Mouse (Mus musculus) heart, adult 10 weeks (tissue): ENCODE results near the gene Tcta. TPM values are rescaled to one million over a fixed set of nuclear protein-coding genes. Genes with fewer than 3 reads are reported as not detected.

ENCODE experiments used
- polyA plus RNA-seq: library from polyadenylated mRNA; stranded (reverse); fragments of 350-450 nt; fragmentation: Illumina TruSeq; extraction: RNeasy Lipid Tissue Mini Kit (QIAGEN cat#74804); gene quantifications from one replicate; pipeline ENCODE4 v1.2.3, GENCODE M21; 2014; ENCODE audit warnings: low read depth, low replicate concordance

Tcta gene
- 65.8 TPM for polyA plus RNA-seq

GRCm38 (mm10) chr9:108305629-108306520, at the start of gene Tcta, which contains the start of gene Rhoa:
TSS of gene Tcta (minus strand) at chr9:108306160.
TSS of gene Rhoa (plus strand) at chr9:108306129.

GRCm38 (mm10) chr9:108347540-108348289, 41.8 kb upstream of the Tcta start, which contains the start of gene Usp4:
TSS of gene Usp4 (plus strand) at chr9:108347853.

GRCm38 (mm10) chr9:108338886-108339781, 33.2 kb upstream of the Tcta start, which contains the start of gene Gpx1:
TSS of gene Gpx1 (plus strand) at chr9:108338903.

GRCm38 (mm10) chr9:108296453-108297355, 9.3 kb downstream of the Tcta start, which contains the start of gene Amt:
TSS of gene Amt (plus strand) at chr9:108296853.

GRCm38 (mm10) chr9:108290016-108290750, 15.8 kb downstream of the Tcta start, which contains the start of gene Nicn1:
TSS of gene Nicn1 (plus strand) at chr9:108290429.

GRCm38 (mm10) chr9:108263690-108264190, 42.2 kb downstream of the Tcta start, which contains the start of gene Dag1:
TSS of gene Dag1 (minus strand) at chr9:108263958.

Other genes starting within 250 kb of the Tcta start
- not detected for gene Mst1, start 225.7 kb downstream of the Tcta start, polyA plus RNA-seq
- 79.7 TPM for gene Rnf123, start 222.8 kb downstream of the Tcta start, polyA plus RNA-seq
- 47.5 TPM for gene Apeh, start 211.6 kb downstream of the Tcta start, polyA plus RNA-seq
- not detected for gene Bsn, start 115.8 kb downstream of the Tcta start, polyA plus RNA-seq
- 197 TPM for gene Dag1, start 42.2 kb downstream of the Tcta start, polyA plus RNA-seq
- 25.6 TPM for gene Nicn1, start 15.7 kb downstream of the Tcta start, polyA plus RNA-seq
- 5.7 TPM for gene Amt, start 9.3 kb downstream of the Tcta start, polyA plus RNA-seq
- 213 TPM for gene Rhoa, start within 50 bp of the Tcta start, polyA plus RNA-seq
- 131 TPM for gene Gpx1, start 32.7 kb upstream of the Tcta start, polyA plus RNA-seq
- gene Usp4, start 41.7 kb upstream of the Tcta start, polyA plus RNA-seq, result 61.1 TPM
- 0.86 TPM for gene 1700102P08Rik, start 86.6 kb upstream of the Tcta start, polyA plus RNA-seq
- gene Ccdc36, start 122.3 kb upstream of the Tcta start, polyA plus RNA-seq, result not detected
- gene BC048562, start 130.3 kb upstream of the Tcta start, polyA plus RNA-seq, result not detected
- gene Ccdc71, start 154.4 kb upstream of the Tcta start, polyA plus RNA-seq, result 13.9 TPM
- 18.2 TPM for gene Klhdc8b, start 155.4 kb upstream of the Tcta start, polyA plus RNA-seq
- gene Lamb2, start 173.6 kb upstream of the Tcta start, polyA plus RNA-seq, result 225 TPM
- gene Usp19, start 184.4 kb upstream of the Tcta start, polyA plus RNA-seq, result 100 TPM
- gene Qars, start 201.5 kb upstream of the Tcta start, polyA plus RNA-seq, result 78.2 TPM
- gene Qrich1, start 210.6 kb upstream of the Tcta start, polyA plus RNA-seq, result 50.0 TPM